Mouse (Mus musculus) lung, embryonic 15.5 days (tissue): ENCODE data around the gene Rhbdl2. TPM values are rescaled to one million over a fixed set of nuclear protein-coding genes. Genes with fewer than 3 reads are reported as not detected.

Experiments used
- ATAC-seq: fragments of 200-750 bp; cut with Nextera tagmentation; 2 replicates; pipeline ENCODE4 v1.8.0; 2017; ENCODE audit warnings: moderate number of reproducible peaks, borderline replicate concordance; ENCODE audit not compliant: low FRiP score, low TSS enrichment; ENCODE audit errors: extremely low read depth
- H3K27ac ChIP-seq: fragments of 300-500 bp; sonication (generic); 2 replicates; pipeline ENCODE4 v1.5.1; 2015; ENCODE audit warnings: moderate library complexity, mild to moderate bottlenecking, inconsistent platforms
- H3K27me3 ChIP-seq: fragments of 300-500 bp; sonication (generic); 2 replicates; pipeline ENCODE4 v1.6.1; 2015; ENCODE audit warnings: inconsistent platforms
- H3K36me3 ChIP-seq: fragments of 300-500 bp; sonication (generic); 2 replicates; pipeline ENCODE4 v1.6.1; 2015; ENCODE audit warnings: inconsistent platforms
- H3K4me1 ChIP-seq: fragments of 300-500 bp; sonication (generic); 2 replicates; pipeline ENCODE4 v1.6.1; 2015; ENCODE audit warnings: inconsistent platforms
- H3K4me2 ChIP-seq: fragments of 300-500 bp; sonication (generic); 2 replicates; pipeline ENCODE4 v1.6.1; 2015; ENCODE audit warnings: inconsistent platforms, mild to moderate bottlenecking, moderate library complexity
- H3K4me3 ChIP-seq: fragments of 300-500 bp; sonication (generic); 2 replicates; pipeline ENCODE4 v1.5.1; 2015; ENCODE audit warnings: mild to moderate bottlenecking, inconsistent platforms
- H3K9ac ChIP-seq: fragments of 300-500 bp; sonication (generic); 2 replicates; pipeline ENCODE4 v1.6.1; 2015; ENCODE audit warnings: inconsistent platforms
- H3K9me3 ChIP-seq: fragments of 300-500 bp; sonication (generic); 2 replicates; pipeline ENCODE4 v1.6.1; 2016; ENCODE audit warnings: inconsistent platforms
- WGBS: fragments of 180-500 bp; shearing (Covaris S2); methylation state at CpG from one replicate; pipeline ENCODE4 v1.1.7; 2015; 5-methylcytosine and 5-hydroxymethylcytosine counted together
- polyA plus RNA-seq: library from polyadenylated mRNA; unstranded; fragments of >200 nt; fragmentation: Nextera tagmentation; extraction: Ambion mirVana; gene quantifications from 2 replicates; pipeline ENCODE4 v1.2.1, GENCODE M21; 2015

The Rhbdl2 gene
- 0.74 and 2.2 TPM in 2 replicates for polyA plus RNA-seq

DNA sequence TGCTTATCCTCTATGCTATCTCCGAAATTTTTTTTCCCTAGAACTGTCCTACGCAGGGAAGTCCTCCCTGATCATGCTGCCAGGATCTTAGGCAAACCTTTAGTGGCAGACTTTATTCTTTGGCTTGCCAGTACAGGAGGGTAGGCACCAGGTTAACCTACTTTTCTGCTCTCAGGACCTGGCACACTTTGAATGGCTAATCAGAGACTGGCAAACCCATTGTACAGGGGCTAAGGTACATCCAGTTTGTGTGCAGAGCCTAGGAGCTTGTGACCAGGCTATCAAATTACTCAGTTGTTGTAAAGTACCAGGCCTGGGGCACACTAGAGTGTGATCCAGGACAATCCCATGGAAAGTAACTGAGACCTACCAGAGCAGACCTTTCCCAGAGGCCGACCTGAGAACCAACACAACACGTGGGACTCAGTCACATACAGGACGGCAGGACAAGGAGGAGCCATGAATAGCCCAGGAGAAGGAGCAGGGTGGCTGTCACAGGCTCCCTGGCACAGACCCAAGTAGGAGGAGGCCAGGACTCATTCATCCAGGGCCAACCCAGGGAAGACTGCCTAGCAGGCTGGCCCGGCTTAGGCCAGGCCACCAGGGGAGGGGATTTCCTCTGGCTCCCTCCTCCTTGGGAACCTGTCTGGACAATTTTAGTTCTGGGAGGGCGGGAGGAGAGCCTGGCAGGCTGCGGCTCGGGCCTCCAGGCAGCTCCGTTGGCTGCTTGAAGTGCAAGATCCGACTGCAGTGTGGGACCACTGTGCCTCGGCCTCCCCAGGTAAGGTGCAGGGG is at the start of gene Rhbdl2:
TSS of gene Rhbdl2 (plus strand) at position 684 of the 795 bp plus-strand sequence.
- Histone ChIP-seq H3K36me3 (no peaks in the 10 kb centered on the region), H3K4me2 (peak within 1 kb of the TSS; percentile 44), H3K9ac (no peak within 1 kb of the TSS; the same call in 1 of the 2 replicates), H3K27ac (peak within 1 kb of the TSS; percentile 20; the same call in 1 of the 2 replicates), H3K9me3 (no peaks in the 10 kb centered on the region), H3K4me1 (peaks cover 11% of the 10 kb centered on the region), H3K4me3 (peak within 1 kb of the TSS; percentile 9; the same call in 1 of the 2 replicates), H3K27me3 (no peaks in the 10 kb centered on the region)
- peak; percentile 75 for ATAC-seq
- WGBS, result 24% methylated on average over 12 of the region's 12 CpGs

DNA sequence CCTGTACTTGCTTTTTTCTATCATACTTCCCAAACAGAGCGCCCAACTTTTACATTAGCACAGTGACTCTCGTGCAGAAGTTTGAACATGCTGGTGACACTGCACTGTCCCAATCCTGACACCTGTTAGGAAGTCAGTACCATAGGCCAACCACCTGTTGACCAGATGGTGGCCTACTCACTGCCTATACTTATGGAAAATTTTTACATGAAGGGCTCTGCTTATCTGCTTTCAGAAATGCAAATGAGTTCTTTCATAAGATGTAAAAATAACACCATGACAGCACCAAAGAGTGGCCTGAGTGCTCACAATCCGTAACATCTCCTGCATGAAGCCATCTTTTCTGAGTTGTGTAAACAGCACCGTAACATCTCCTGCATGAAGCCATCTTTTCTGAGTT is 49.0 kb upstream of the Rhbdl2 start:
- no peak overlapping the region for H3K27ac ChIP-seq
- H3K4me3 ChIP-seq, result no peak overlapping the region
- no peaks in the 10 kb centered on the region for H3K27me3 ChIP-seq
- H3K36me3 ChIP-seq, result peaks cover 56% of the 10 kb centered on the region
- ATAC-seq, result no peak
- no peaks in the 10 kb centered on the region for H3K4me1 ChIP-seq
- 88% methylated on average over 4 of the region's 4 CpGs for WGBS
- no peaks in the 10 kb centered on the region for H3K9me3 ChIP-seq
- H3K9ac ChIP-seq, result no peak overlapping the region
- no peak overlapping the region for H3K4me2 ChIP-seq

DNA sequence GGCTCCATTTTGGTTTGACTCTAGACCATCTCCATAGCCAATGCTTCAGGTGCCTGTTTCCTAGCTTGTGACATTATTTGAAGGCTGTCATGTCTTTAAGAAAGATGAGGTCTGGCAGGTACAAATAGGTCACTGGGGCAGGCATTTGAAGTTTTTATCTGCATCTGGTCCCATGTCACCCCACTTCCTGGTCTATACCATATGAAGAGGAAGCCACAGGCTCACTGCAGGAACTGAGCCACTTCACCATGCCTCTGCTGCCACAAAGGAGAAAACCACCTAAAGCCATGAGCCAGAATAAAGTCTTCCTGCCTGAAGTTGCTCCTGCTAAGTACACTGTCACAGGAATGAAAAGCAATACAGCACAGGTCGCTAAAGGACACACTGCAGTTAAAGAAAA is 44.8 kb upstream of the Rhbdl2 start:
- no peaks in the 10 kb centered on the region for H3K9me3 ChIP-seq
- no peak overlapping the region for H3K4me3 ChIP-seq
- WGBS, result 75% methylated on average over 1 of the region's 1 CpGs
- no peaks in the 10 kb centered on the region for H3K4me1 ChIP-seq
- H3K9ac ChIP-seq, result no peak overlapping the region
- H3K4me2 ChIP-seq, result no peak overlapping the region
- H3K36me3 ChIP-seq, result peaks cover 44% of the 10 kb centered on the region
- ATAC-seq, result no peak
- H3K27ac ChIP-seq, result no peak overlapping the region
- no peaks in the 10 kb centered on the region for H3K27me3 ChIP-seq

DNA sequence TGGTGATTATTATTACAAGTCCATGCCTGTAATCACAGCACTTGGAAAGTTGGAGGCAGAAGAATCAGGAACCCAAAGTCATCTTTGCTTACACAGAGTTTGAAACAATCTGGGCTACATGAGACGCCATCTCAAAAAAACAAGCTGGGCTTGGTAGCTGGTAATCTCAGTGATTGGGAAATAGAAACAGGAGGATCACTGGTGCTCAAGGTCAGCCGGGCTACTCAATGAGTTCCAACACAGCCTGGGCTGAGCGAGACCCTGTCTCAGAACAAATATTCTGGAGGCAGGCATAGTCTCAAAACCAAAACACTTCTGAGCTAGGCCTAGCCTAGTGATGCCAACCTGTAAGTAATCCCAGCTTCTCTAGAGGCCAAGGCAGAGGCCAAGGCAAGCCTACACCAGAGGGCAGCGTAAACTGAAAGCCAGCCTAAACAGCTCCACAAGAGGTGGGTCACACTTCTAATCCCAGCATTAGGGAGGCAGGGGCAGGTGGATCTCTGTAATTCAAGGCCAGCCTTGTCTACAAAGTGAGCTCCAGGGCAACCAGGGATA is 42.4 kb upstream of the Rhbdl2 start:
- Histone ChIP-seq H3K36me3 (peaks cover 21% of the 10 kb centered on the region), H3K4me2 (no peak overlapping the region), H3K27ac (no peak overlapping the region), H3K27me3 (no peaks in the 10 kb centered on the region), H3K4me3 (no peak overlapping the region), H3K4me1 (peaks cover 9% of the 10 kb centered on the region), H3K9me3 (no peaks in the 10 kb centered on the region), H3K9ac (no peak overlapping the region)
- ATAC-seq, result no peak
- WGBS, result 91% methylated on average over 4 of the region's 4 CpGs

DNA sequence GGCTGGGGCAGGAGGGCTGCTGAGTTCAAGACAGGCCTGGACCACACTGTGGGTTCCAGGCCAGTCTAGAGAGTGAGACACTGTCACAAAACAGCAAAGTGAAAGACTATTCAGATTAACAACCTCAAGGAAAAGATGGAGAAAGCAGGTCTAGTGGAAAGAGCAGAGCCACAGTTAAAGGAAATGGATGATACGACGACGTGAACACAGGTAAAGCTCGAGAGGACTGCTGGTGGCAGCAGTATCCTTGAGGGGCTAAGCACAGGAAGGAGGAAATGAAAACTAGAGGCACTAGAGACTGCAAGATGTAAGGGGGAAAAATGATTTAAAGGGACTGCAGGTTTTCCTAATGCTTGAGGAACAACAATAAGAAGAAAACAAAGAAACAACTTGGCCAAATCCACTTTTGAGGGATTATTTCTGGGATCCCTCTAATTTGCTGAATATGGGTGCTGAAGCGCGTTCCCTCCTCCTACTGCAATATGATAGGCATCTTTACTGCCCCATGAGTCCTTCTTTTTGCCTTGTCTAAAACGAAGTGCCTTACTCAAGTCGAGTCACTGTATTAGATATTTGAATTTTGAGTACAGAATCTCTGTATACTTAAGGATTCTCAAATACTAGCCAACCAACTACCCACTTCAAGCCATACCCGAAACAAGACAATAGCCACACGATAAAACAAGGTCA is 38.8 kb upstream of the Rhbdl2 start:
- Histone ChIP-seq H3K36me3 (no peaks in the 10 kb centered on the region), H3K4me1 (peaks cover 15% of the 10 kb centered on the region), H3K4me3 (peak overlapping the region; percentile 89), H3K9me3 (no peaks in the 10 kb centered on the region), H3K27me3 (no peaks in the 10 kb centered on the region), H3K27ac (0 out of 2 replicates have a peak overlapping the region, but pooled peaks have one; percentile 89), H3K4me2 (peak overlapping the region; percentile 90), H3K9ac (peak overlapping the region; percentile 78)
- WGBS, result 12% methylated on average over 10 of the region's 10 CpGs
- ATAC-seq, result no peak

- WGBS, result under 1% methylated on average over 46 of the region's 55 CpGs
- H3K36me3 ChIP-seq, result no peaks in the 10 kb centered on the region
- peak; percentile 79 for ATAC-seq
- H3K27me3 ChIP-seq, result no peaks in the 10 kb centered on the region
- H3K9ac ChIP-seq, result peak overlapping the region; percentile 78
- peak overlapping the region; percentile 90 for H3K4me2 ChIP-seq
- peak overlapping the region; percentile 89 for H3K4me3 ChIP-seq
- H3K4me1 ChIP-seq, result peaks cover 15% of the 10 kb centered on the region
- H3K27ac ChIP-seq, result peak overlapping the region; percentile 89
- no peaks in the 10 kb centered on the region for H3K9me3 ChIP-seq
Observed at GRCm38 (mm10) chr4:123749484-123750130, 38.1 kb upstream of the Rhbdl2 start.

DNA sequence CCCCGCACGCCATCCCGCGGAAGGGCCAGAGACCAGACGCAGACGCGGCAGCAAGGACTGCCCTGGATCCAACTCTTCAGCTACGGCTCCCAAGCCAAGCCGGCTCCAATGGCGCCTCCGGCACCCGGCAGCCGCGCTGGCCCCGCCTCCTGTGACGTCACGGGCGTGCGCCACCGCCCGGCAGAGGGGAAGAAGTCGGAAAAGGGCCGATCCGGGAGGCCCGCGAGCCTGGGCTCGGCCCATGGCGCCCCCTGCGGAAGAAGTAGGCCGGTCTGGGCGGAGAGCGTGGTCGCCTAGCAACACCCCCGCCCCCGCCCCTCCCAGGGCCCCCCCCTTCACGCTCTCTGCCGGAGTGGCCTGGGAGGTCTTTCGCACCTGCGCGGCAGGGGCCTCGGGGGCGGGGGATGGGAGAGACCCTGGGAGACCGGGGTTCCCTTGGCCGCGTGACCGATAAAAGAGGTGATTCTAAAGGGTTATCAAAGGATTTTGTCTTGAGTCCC is 37.5 kb upstream of the Rhbdl2 start, which contains the start of gene Akirin1:
TSS of gene Akirin1 (minus strand) at position 194 of the 500 bp plus-strand sequence.
- Histone ChIP-seq H3K4me1 (peaks cover 15% of the 10 kb centered on the region), H3K4me3 (peak within 1 kb of the TSS; percentile 89), H3K9me3 (no peaks in the 10 kb centered on the region), H3K27me3 (no peaks in the 10 kb centered on the region), H3K4me2 (peak within 1 kb of the TSS; percentile 90), H3K27ac (peak within 1 kb of the TSS; percentile 89), H3K36me3 (no peaks in the 10 kb centered on the region), H3K9ac (peak within 1 kb of the TSS; percentile 78)
- 0% methylated on average over 40 of the region's 46 CpGs for WGBS
- peak; percentile 98 for ATAC-seq

- H3K36me3 ChIP-seq, result no peaks in the 10 kb centered on the region
- H3K4me3 ChIP-seq, result peak overlapping the region; percentile 89
- WGBS, result under 1% methylated on average over 8 of the region's 8 CpGs
- peak overlapping the region; percentile 90 for H3K4me2 ChIP-seq
- no peak; the same call in 1 of the 2 replicates for ATAC-seq
- no peaks in the 10 kb centered on the region for H3K27me3 ChIP-seq
- H3K27ac ChIP-seq, result no peak overlapping the region
- no peaks in the 10 kb centered on the region for H3K9me3 ChIP-seq
- H3K9ac ChIP-seq, result 0 out of 2 replicates have a peak overlapping the region, but pooled peaks have one; percentile 21
- H3K4me1 ChIP-seq, result peaks cover 15% of the 10 kb centered on the region
Observed at GRCm38 (mm10) chr4:123750707-123751312, 36.9 kb upstream of the Rhbdl2 start.

GRCm38 (mm10) chr4:123758306-123758705 is 29.4 kb upstream of the Rhbdl2 start:
- no peak overlapping the region for H3K9ac ChIP-seq
- 0 out of 2 replicates have a peak, but pooled peaks have one; percentile 46 for ATAC-seq
- WGBS, result 41% methylated on average over 4 of the region's 4 CpGs
- H3K27me3 ChIP-seq, result no peaks in the 10 kb centered on the region
- no peak overlapping the region for H3K27ac ChIP-seq
- no peaks in the 10 kb centered on the region for H3K36me3 ChIP-seq
- H3K4me2 ChIP-seq, result no peak overlapping the region
- no peaks in the 10 kb centered on the region for H3K4me1 ChIP-seq
- H3K4me3 ChIP-seq, result no peak overlapping the region
- H3K9me3 ChIP-seq, result no peaks in the 10 kb centered on the region

- ATAC-seq, result no peak
- Histone ChIP-seq H3K27ac (no peak overlapping the region), H3K9ac (no peak overlapping the region), H3K4me1 (no peaks in the 10 kb centered on the region), H3K9me3 (no peaks in the 10 kb centered on the region), H3K4me3 (no peak overlapping the region), H3K4me2 (no peak overlapping the region), H3K27me3 (no peaks in the 10 kb centered on the region), H3K36me3 (no peaks in the 10 kb centered on the region)
- 49% methylated on average over 6 of the region's 6 CpGs for WGBS
Observed at GRCm38 (mm10) chr4:123765071-123765470, 22.6 kb upstream of the Rhbdl2 start.

- Histone ChIP-seq H3K27ac (no peak overlapping the region), H3K4me2 (no peak overlapping the region), H3K9ac (no peak overlapping the region), H3K36me3 (no peaks in the 10 kb centered on the region), H3K4me1 (no peaks in the 10 kb centered on the region), H3K27me3 (no peaks in the 10 kb centered on the region), H3K4me3 (no peak overlapping the region), H3K9me3 (no peaks in the 10 kb centered on the region)
- ATAC-seq, result no peak
- WGBS, result 61% methylated on average over 3 of the region's 3 CpGs
Observed at GRCm38 (mm10) chr4:123767807-123768206, 19.9 kb upstream of the Rhbdl2 start.
